Mouse (Mus musculus) kidney, postnatal 0 days (tissue): Measurements from ENCODE around the gene Fbxw8. TPM values are rescaled to one million over a fixed set of nuclear protein-coding genes. Genes with fewer than 3 reads are reported as not detected.

Experiments
- ATAC-seq: fragments of 200-750 bp; cut with Nextera tagmentation; replicated peaks from 2 replicates; pipeline ENCODE4 v1.8.0; 2017; ENCODE audit warnings: low read depth, moderate number of reproducible peaks, moderate TSS enrichment, moderate library complexity; ENCODE audit not compliant: low FRiP score
- DNase-seq: peaks from one replicate; pipeline ENCODE4 v3.0.0-alpha.2; 2016; ENCODE audit warnings: low spot score
- H3K27ac ChIP-seq: fragments of 300-500 bp; sonication (generic); 2 replicates; pipeline ENCODE4 v1.5.1; 2014; ENCODE audit warnings: mild to moderate bottlenecking
- H3K27me3 ChIP-seq: fragments of 300-500 bp; sonication (generic); 2 replicates; pipeline ENCODE4 v1.6.1; 2014; ENCODE audit warnings: low read length, mixed read lengths; ENCODE audit not compliant: insufficient read depth
- H3K36me3 ChIP-seq: fragments of 300-500 bp; sonication (generic); 2 replicates; pipeline ENCODE4 v1.6.1; 2014; ENCODE audit warnings: low read length, mixed read lengths; ENCODE audit not compliant: insufficient read depth
- H3K4me1 ChIP-seq: fragments of 300-500 bp; sonication (generic); replicated peaks from 2 replicates; pipeline ENCODE4 v1.6.1; 2014; ENCODE audit warnings: antibody characterized with exemption, low read length, mixed read lengths; ENCODE audit not compliant: insufficient read depth
- H3K4me2 ChIP-seq: fragments of 300-500 bp; sonication (generic); 2 replicates; pipeline ENCODE4 v1.6.1; 2014; ENCODE audit warnings: mild to moderate bottlenecking, low read length, moderate library complexity, mixed read lengths
- H3K4me3 ChIP-seq: fragments of 300-500 bp; sonication (generic); replicated peaks from 2 replicates; pipeline ENCODE4 v1.5.1; 2014; ENCODE audit warnings: low read depth, low read length
- H3K9ac ChIP-seq: fragments of 300-500 bp; sonication (generic); 2 replicates; pipeline ENCODE4 v1.6.1; 2014; ENCODE audit warnings: low read depth, low read length
- H3K9me3 ChIP-seq: fragments of 300-500 bp; sonication (generic); replicated peaks from 2 replicates; pipeline ENCODE4 v1.6.1; 2016; ENCODE audit warnings: low read length, inconsistent platforms, mixed read lengths
- CTCF ChIP-seq: IDR thresholded peaks from 2 replicates; pipeline ENCODE4 v1.5.1; 2016; ENCODE audit warnings: antibody characterized with exemption, low read depth, mild to moderate bottlenecking, moderate library complexity
- WGBS: fragments of 180-500 bp; shearing (Covaris S2); extraction: QIAGEN DNeasy Blood & Tissue Kit; methylation state at CpG from one replicate; pipeline ENCODE4 v1.1.7; 2014; 5-methylcytosine and 5-hydroxymethylcytosine counted together
- polyA plus RNA-seq: library from polyadenylated mRNA; unstranded; fragments of >200 nt; fragmentation: Nextera tagmentation; extraction: Ambion mirVana; gene quantifications from 2 replicates; pipeline ENCODE4 v1.2.1, GENCODE M21; 2015

Fbxw8 gene
- polyA plus RNA-seq, 1 experiment from 2014 or later, result 24.7 TPM

- H3K27ac ChIP-seq, result no peak overlapping the region
- ATAC-seq, result no peak
- no peaks in the 10 kb centered on the region for H3K9me3 ChIP-seq
Measured at GRCm38 (mm10) chr5:118084171-118084727, 71.0 kb downstream of the Fbxw8 start.

GRCm38 (mm10) chr5:118083060-118083638 lies 72.1 kb downstream of the Fbxw8 start:
- no peak overlapping the region for H3K4me3 ChIP-seq
- no peak overlapping the region for H3K4me2 ChIP-seq
- WGBS, result 67% methylated on average over 12 of the region's 12 CpGs
- TF ChIP-seq CTCF, result no peak
- H3K9me3 ChIP-seq, result no peaks in the 10 kb centered on the region
- H3K36me3 ChIP-seq, result no peaks in the 10 kb centered on the region
- H3K27ac ChIP-seq, result no peak overlapping the region
- H3K9ac ChIP-seq, result no peak overlapping the region
- DNase-seq (no peak), ATAC-seq (no peak)
- no peaks in the 10 kb centered on the region for H3K4me1 ChIP-seq
- no peaks in the 10 kb centered on the region for H3K27me3 ChIP-seq

More at GRCm38 (mm10) chr5:118084171-118084727, 71.0 kb downstream of the Fbxw8 start:
- no peaks in the 10 kb centered on the region for H3K4me1 ChIP-seq
- no peak overlapping the region for H3K9ac ChIP-seq
- no peaks in the 10 kb centered on the region for H3K27me3 ChIP-seq
- no peak overlapping the region for H3K4me2 ChIP-seq
- 73% methylated on average over 10 of the region's 10 CpGs for WGBS
- H3K4me3 ChIP-seq, result no peak overlapping the region
- no peak for TF ChIP-seq CTCF
- no peak for DNase-seq
- no peaks in the 10 kb centered on the region for H3K36me3 ChIP-seq

- DNase-seq, result no peak
- no peak overlapping the region for H3K4me2 ChIP-seq
- no peak overlapping the region for H3K27ac ChIP-seq
- no peaks in the 10 kb centered on the region for H3K27me3 ChIP-seq
- WGBS, result 73% methylated on average over 6 of the region's 6 CpGs
- H3K9ac ChIP-seq, result no peak overlapping the region
- H3K4me3 ChIP-seq, result no peak overlapping the region
- no peaks in the 10 kb centered on the region for H3K9me3 ChIP-seq
- H3K36me3 ChIP-seq, result peaks cover 5% of the 10 kb centered on the region
- TF ChIP-seq CTCF, result no peak
- no peaks in the 10 kb centered on the region for H3K4me1 ChIP-seq
- no peak for ATAC-seq
Measured at GRCm38 (mm10) chr5:118081996-118082395, 73.3 kb downstream of the Fbxw8 start.

GRCm38 (mm10) chr5:118081374-118081949 lies 73.8 kb downstream of the Fbxw8 start:
- 82% methylated on average over 9 of the region's 9 CpGs for WGBS
- no peak for TF ChIP-seq CTCF
- Histone ChIP-seq H3K27ac (no peak overlapping the region), H3K27me3 (no peaks in the 10 kb centered on the region), H3K36me3 (peaks cover 10% of the 10 kb centered on the region), H3K9ac (no peak overlapping the region), H3K4me1 (no peaks in the 10 kb centered on the region), H3K4me3 (no peak overlapping the region), H3K9me3 (no peaks in the 10 kb centered on the region), H3K4me2 (no peak overlapping the region)
- no peak for DNase-seq
- no peak; the same call in 1 of the 2 replicates for ATAC-seq

GRCm38 (mm10) chr5:118079839-118080250 lies 75.4 kb downstream of the Fbxw8 start:
- Histone ChIP-seq H3K36me3 (peaks cover 25% of the 10 kb centered on the region), H3K4me3 (no peak overlapping the region), H3K9me3 (no peaks in the 10 kb centered on the region), H3K9ac (no peak overlapping the region), H3K4me2 (no peak overlapping the region), H3K4me1 (no peaks in the 10 kb centered on the region), H3K27me3 (no peaks in the 10 kb centered on the region), H3K27ac (no peak overlapping the region)
- WGBS, result 40% methylated on average over 11 of the region's 11 CpGs
- ATAC-seq (no peak), DNase-seq (no peak)
- no peak for TF ChIP-seq CTCF

- H3K9me3 ChIP-seq, result no peaks in the 10 kb centered on the region
- no peak overlapping the region for H3K9ac ChIP-seq
- no peak for ATAC-seq
- no peak for DNase-seq
- peaks cover 29% of the 10 kb centered on the region for H3K36me3 ChIP-seq
- H3K4me3 ChIP-seq, result no peak overlapping the region
- H3K27ac ChIP-seq, result no peak overlapping the region
- no peaks in the 10 kb centered on the region for H3K4me1 ChIP-seq
- 65% methylated on average over 6 of the region's 6 CpGs for WGBS
- no peak for TF ChIP-seq CTCF
- H3K27me3 ChIP-seq, result no peaks in the 10 kb centered on the region
- no peak overlapping the region for H3K4me2 ChIP-seq
Measured at GRCm38 (mm10) chr5:118079354-118079753, 75.9 kb downstream of the Fbxw8 start.
